Mouse (Mus musculus) testis, adult 2 months (tissue): ENCODE data around the gene Glrx2.

Source experiments
- CTCF ChIP-seq: fragments of 200-500 bp; IDR thresholded peaks from 2 replicates; pipeline ENCODE4 v1.5.1; 2012; ENCODE audit warnings: low read depth, mild to moderate bottlenecking, inconsistent platforms, low read length, moderate library complexity; ENCODE audit not compliant: control insufficient read depth, insufficient read depth, insufficient replicate concordance
- POLR2A ChIP-seq: fragments of 200-500 bp; IDR thresholded peaks from 2 replicates; pipeline ENCODE4 v1.6.1; 2012; ENCODE audit warnings: low read depth, mild to moderate bottlenecking, inconsistent platforms, low read length, moderate library complexity; ENCODE audit not compliant: control insufficient read depth

- TF ChIP-seq POLR2A (no peak), CTCF (no peak)
These were observed 48.3 kb downstream of the Glrx2 start for GRCm38 (mm10) chr1:143764443-143764842.
